Mouse (Mus musculus): ENCODE results near the gene Tmem220. TPM values are rescaled to one million over a fixed set of nuclear protein-coding genes. Genes with fewer than 3 reads are reported as not detected.

Tmem220 gene
- polyA plus RNA-seq, 1 experiment from 2014 or later = 1.1 TPM

GRCm38 (mm10) chr11:67030904-67031602 is 6.1 kb downstream of the Tmem220 start:
- no peak for ATAC-seq (ENCODE audit: low FRiP score)
- H3K9ac ChIP-seq = no peak overlapping the region
- WGBS = 61% methylated on average over 16 of the region's 16 CpGs
- H3K9me3 ChIP-seq (ENCODE audit: control insufficient read depth, low read length) = no peaks in the 10 kb centered on the region
- H3K27ac ChIP-seq = no peak overlapping the region
- DNase-seq (ENCODE audit: low spot score) = no peak
- no peak overlapping the region for H3K4me2 ChIP-seq (replicated peaks)
- H3K27me3 ChIP-seq (ENCODE audit: control insufficient read depth, insufficient read depth, low read length) = no peaks in the 10 kb centered on the region
- no peaks in the 10 kb centered on the region for H3K4me1 ChIP-seq (replicated peaks; ENCODE audit: control insufficient read depth, insufficient read depth, low read length)
- no peaks in the 10 kb centered on the region for H3K36me3 ChIP-seq (replicated peaks; ENCODE audit: control insufficient read depth, insufficient read depth)
- no peak overlapping the region for H3K4me3 ChIP-seq (replicated peaks; ENCODE audit: low read length)

GRCm38 (mm10) chr11:67031603-67031915 is 6.6 kb downstream of the Tmem220 start:
- DNase-seq (ENCODE audit: low spot score) (no peak), ATAC-seq (ENCODE audit: low FRiP score) (no peak)
- Histone ChIP-seq H3K9me3 (ENCODE audit: control insufficient read depth, low read length) (no peaks in the 10 kb centered on the region), H3K9ac (no peak overlapping the region), H3K4me3 (replicated peaks; ENCODE audit: low read length) (no peak overlapping the region), H3K27me3 (ENCODE audit: control insufficient read depth, insufficient read depth, low read length) (no peaks in the 10 kb centered on the region), H3K36me3 (replicated peaks; ENCODE audit: control insufficient read depth, insufficient read depth) (peaks cover 3% of the 10 kb centered on the region; the same call in 1 of the 2 replicates), H3K4me1 (replicated peaks; ENCODE audit: control insufficient read depth, insufficient read depth, low read length) (no peaks in the 10 kb centered on the region), H3K4me2 (replicated peaks) (no peak overlapping the region), H3K27ac (no peak overlapping the region)
- 77% methylated on average over 2 of the region's 2 CpGs for WGBS

GRCm38 (mm10) chr11:67034775-67035485 is 10.0 kb downstream of the Tmem220 start:
- H3K4me1 ChIP-seq (replicated peaks; ENCODE audit: control insufficient read depth, insufficient read depth, low read length) = no peaks in the 10 kb centered on the region
- H3K9ac ChIP-seq = no peak overlapping the region
- no peaks in the 10 kb centered on the region for H3K27me3 ChIP-seq (ENCODE audit: control insufficient read depth, insufficient read depth, low read length)
- DNase-seq (ENCODE audit: low spot score) = no peak
- no peak overlapping the region for H3K27ac ChIP-seq
- H3K4me3 ChIP-seq (replicated peaks; ENCODE audit: low read length) = no peak overlapping the region
- ATAC-seq (ENCODE audit: low FRiP score) = no peak
- H3K36me3 ChIP-seq (replicated peaks; ENCODE audit: control insufficient read depth, insufficient read depth) = peaks cover 29% of the 10 kb centered on the region
- 93% methylated on average over 4 of the region's 4 CpGs for WGBS
- no peaks in the 10 kb centered on the region for H3K9me3 ChIP-seq (ENCODE audit: control insufficient read depth, low read length)
- no peak overlapping the region for H3K4me2 ChIP-seq (replicated peaks)

GRCm38 (mm10) chr11:67036229-67036628 is 11.3 kb downstream of the Tmem220 start:
- H3K36me3 ChIP-seq (replicated peaks; ENCODE audit: control insufficient read depth, insufficient read depth) = peaks cover 42% of the 10 kb centered on the region
- no peak overlapping the region for H3K9ac ChIP-seq
- no peaks in the 10 kb centered on the region for H3K9me3 ChIP-seq (ENCODE audit: control insufficient read depth, low read length)
- no peak overlapping the region for H3K27ac ChIP-seq
- DNase-seq (ENCODE audit: low spot score) (no peak), ATAC-seq (ENCODE audit: low FRiP score) (no peak)
- no peak overlapping the region for H3K4me3 ChIP-seq (replicated peaks; ENCODE audit: low read length)
- WGBS = 92% methylated on average over 6 of the region's 6 CpGs
- no peak overlapping the region for H3K4me2 ChIP-seq (replicated peaks)
- H3K4me1 ChIP-seq (replicated peaks; ENCODE audit: control insufficient read depth, insufficient read depth, low read length) = no peaks in the 10 kb centered on the region
- H3K27me3 ChIP-seq (ENCODE audit: control insufficient read depth, insufficient read depth, low read length) = no peaks in the 10 kb centered on the region

GRCm38 (mm10) chr11:67036892-67037291 is 11.9 kb downstream of the Tmem220 start:
- Histone ChIP-seq H3K9ac (no peak overlapping the region), H3K4me1 (replicated peaks; ENCODE audit: control insufficient read depth, insufficient read depth, low read length) (no peaks in the 10 kb centered on the region), H3K4me2 (replicated peaks) (no peak overlapping the region), H3K27me3 (ENCODE audit: control insufficient read depth, insufficient read depth, low read length) (no peaks in the 10 kb centered on the region), H3K9me3 (ENCODE audit: control insufficient read depth, low read length) (no peaks in the 10 kb centered on the region), H3K27ac (no peak overlapping the region), H3K36me3 (replicated peaks; ENCODE audit: control insufficient read depth, insufficient read depth) (peaks cover 49% of the 10 kb centered on the region), H3K4me3 (replicated peaks; ENCODE audit: low read length) (no peak overlapping the region)
- no peak for ATAC-seq (ENCODE audit: low FRiP score)
- DNase-seq (ENCODE audit: low spot score) = no peak
- WGBS = 96% methylated on average over 9 of the region's 9 CpGs

- H3K27ac ChIP-seq = no peak overlapping the region
- 91% methylated on average over 3 of the region's 3 CpGs for WGBS
- ATAC-seq (ENCODE audit: low FRiP score) (no peak), DNase-seq (ENCODE audit: low spot score) (no peak)
- H3K9ac ChIP-seq = no peak overlapping the region
- peaks cover 63% of the 10 kb centered on the region for H3K36me3 ChIP-seq (replicated peaks; ENCODE audit: control insufficient read depth, insufficient read depth)
- no peak overlapping the region for H3K4me3 ChIP-seq (replicated peaks; ENCODE audit: low read length)
- no peaks in the 10 kb centered on the region for H3K27me3 ChIP-seq (ENCODE audit: control insufficient read depth, insufficient read depth, low read length)
- no peaks in the 10 kb centered on the region for H3K4me1 ChIP-seq (replicated peaks; ENCODE audit: control insufficient read depth, insufficient read depth, low read length)
- H3K9me3 ChIP-seq (ENCODE audit: control insufficient read depth, low read length) = no peaks in the 10 kb centered on the region
- no peak overlapping the region for H3K4me2 ChIP-seq (replicated peaks)
Observed at GRCm38 (mm10) chr11:67039799-67040198, 14.8 kb downstream of the Tmem220 start.

- no peaks in the 10 kb centered on the region for H3K9me3 ChIP-seq (ENCODE audit: control insufficient read depth, low read length)
- H3K9ac ChIP-seq = no peak overlapping the region
- H3K4me2 ChIP-seq (replicated peaks) = no peak overlapping the region
- ATAC-seq (ENCODE audit: low FRiP score) (no peak), DNase-seq (ENCODE audit: low spot score) (no peak)
- no peaks in the 10 kb centered on the region for H3K4me1 ChIP-seq (replicated peaks; ENCODE audit: control insufficient read depth, insufficient read depth, low read length)
- peaks cover 69% of the 10 kb centered on the region for H3K36me3 ChIP-seq (replicated peaks; ENCODE audit: control insufficient read depth, insufficient read depth)
- no peak overlapping the region for H3K4me3 ChIP-seq (replicated peaks; ENCODE audit: low read length)
- no peak overlapping the region for H3K27ac ChIP-seq
- WGBS = 96% methylated on average over 6 of the region's 6 CpGs
- H3K27me3 ChIP-seq (ENCODE audit: control insufficient read depth, insufficient read depth, low read length) = no peaks in the 10 kb centered on the region
Observed at GRCm38 (mm10) chr11:67040483-67040882, 15.5 kb downstream of the Tmem220 start.

GRCm38 (mm10) chr11:67043007-67043406 is 18.1 kb downstream of the Tmem220 start:
- 34% methylated on average over 8 of the region's 8 CpGs for WGBS
- no peaks in the 10 kb centered on the region for H3K4me1 ChIP-seq (replicated peaks; ENCODE audit: control insufficient read depth, insufficient read depth, low read length)
- H3K36me3 ChIP-seq (replicated peaks; ENCODE audit: control insufficient read depth, insufficient read depth) = peaks cover 61% of the 10 kb centered on the region
- DNase-seq (ENCODE audit: low spot score) (no peak), ATAC-seq (ENCODE audit: low FRiP score) (no peak)
- H3K9me3 ChIP-seq (ENCODE audit: control insufficient read depth, low read length) = no peaks in the 10 kb centered on the region
- H3K4me3 ChIP-seq (replicated peaks; ENCODE audit: low read length) = no peak overlapping the region
- no peaks in the 10 kb centered on the region for H3K27me3 ChIP-seq (ENCODE audit: control insufficient read depth, insufficient read depth, low read length)
- no peak overlapping the region for H3K4me2 ChIP-seq (replicated peaks)
- no peak overlapping the region for H3K9ac ChIP-seq
- H3K27ac ChIP-seq = no peak overlapping the region

- Histone ChIP-seq H3K4me1 (replicated peaks; ENCODE audit: control insufficient read depth, insufficient read depth, low read length) (no peaks in the 10 kb centered on the region), H3K27me3 (ENCODE audit: control insufficient read depth, insufficient read depth, low read length) (no peaks in the 10 kb centered on the region), H3K4me2 (replicated peaks) (no peak overlapping the region), H3K9me3 (ENCODE audit: control insufficient read depth, low read length) (no peaks in the 10 kb centered on the region), H3K9ac (no peak overlapping the region), H3K27ac (no peak overlapping the region), H3K4me3 (replicated peaks; ENCODE audit: low read length) (no peak overlapping the region), H3K36me3 (replicated peaks; ENCODE audit: control insufficient read depth, insufficient read depth) (peaks cover 53% of the 10 kb centered on the region)
- no peak for ATAC-seq (ENCODE audit: low FRiP score)
- no peak for DNase-seq (ENCODE audit: low spot score)
- 85% methylated on average over 6 of the region's 6 CpGs for WGBS
Observed at GRCm38 (mm10) chr11:67044959-67045358, 20.0 kb downstream of the Tmem220 start.

All from hindbrain, embryonic 14.5 days (tissue).